Mouse (Mus musculus) heart, adult 2 months (tissue): ENCODE measurements at regions not wholly inside any gene's neighbourhood (a gene's known extent, or its start where the extent isn't known, plus 50 kb on each side); places are given as distances from the start of the nearest gene placed in this dataset.

ENCODE experiments used
- DNase-seq, 2 experiments: peaks; one replicate each; pipeline ENCODE4 v3.0.0; 2021
- H3K27ac ChIP-seq: fragments of 200-600 bp; 2 replicates; pipeline ENCODE4 v1.8.1; 2022
- H3K27me3 ChIP-seq: fragments of 200-500 bp; 2 replicates; pipeline ENCODE4 v1.6.1; 2012; ENCODE audit warnings: mild to moderate bottlenecking, low read length, inconsistent platforms, mixed read lengths; ENCODE audit not compliant: control insufficient read depth, insufficient read depth
- H3K36me3 ChIP-seq: fragments of 200-500 bp; 2 replicates; pipeline ENCODE4 v1.6.1; 2012; ENCODE audit warnings: low read length, inconsistent platforms; ENCODE audit not compliant: control insufficient read depth, insufficient read depth
- H3K4me1 ChIP-seq: fragments of 200-500 bp; 2 replicates; pipeline ENCODE4 v1.6.1; 2011; ENCODE audit warnings: low read length; ENCODE audit not compliant: control insufficient read depth, insufficient read depth
- H3K4me3 ChIP-seq: fragments of 200-600 bp; 2 replicates; pipeline ENCODE4 v1.8.1; 2022
- H3K79me2 ChIP-seq: fragments of 200-500 bp; replicated peaks from 2 replicates; pipeline ENCODE4 v1.6.1; 2012; ENCODE audit warnings: mild to moderate bottlenecking, inconsistent platforms, low read length, moderate library complexity, mixed read lengths; ENCODE audit not compliant: control insufficient read depth, insufficient read depth
- H3K9ac ChIP-seq: fragments of 200-500 bp; 2 replicates; pipeline ENCODE4 v1.6.1; 2012; ENCODE audit warnings: low read depth, mild to moderate bottlenecking, control low read depth, inconsistent platforms, low read length, mixed read lengths
- CTCF ChIP-seq: fragments of 200-600 bp; IDR thresholded peaks from 2 replicates; pipeline ENCODE4 v1.8.1; 2022; ENCODE audit warnings: antibody characterized with exemption, mild to moderate bottlenecking, moderate library complexity
- EP300 ChIP-seq: fragments of 200-500 bp; IDR thresholded peaks from 2 replicates; pipeline ENCODE4 v1.6.1; 2011; ENCODE audit warnings: low read depth, low read length, control low read depth; ENCODE audit not compliant: insufficient read depth
- POLR2A ChIP-seq: fragments of 200-500 bp; IDR thresholded peaks from 2 replicates; pipeline ENCODE4 v1.6.1; 2011; ENCODE audit warnings: mild to moderate bottlenecking, low read depth, low read length, control low read depth; ENCODE audit not compliant: insufficient read depth
- WGBS: fragments of 180-500 bp; shearing (Covaris S2); methylation state at CpG from one replicate; pipeline ENCODE4 v1.1.7; 2018; 5-methylcytosine and 5-hydroxymethylcytosine counted together
- intact Hi-C: fragments of 180-260 bp; cut with DNase I; formaldehyde crosslinking; loops from one replicate; pipeline ENCODE4 v1.15.1; 2025

GRCm38 (mm10) chr14:36414180-36414579, 319.5 kb downstream of the 4930474N05Rik start:
- no peak for TF ChIP-seq CTCF
- no peak for TF ChIP-seq EP300
- TF ChIP-seq POLR2A = no peak
- Histone ChIP-seq H3K79me2 (no peaks in the 10 kb centered on the region), H3K4me1 (no peaks in the 10 kb centered on the region), H3K27me3 (no peaks in the 10 kb centered on the region), H3K36me3 (no peaks in the 10 kb centered on the region), H3K4me3 (no peak overlapping the region), H3K27ac (no peak overlapping the region), H3K9ac (no peak overlapping the region)
- 73% methylated on average over 1 of the region's 1 CpGs for WGBS
- intact Hi-C loops = no loop called here
- DNase-seq = no peak
